Mouse (Mus musculus): ENCODE data around the gene Epha4.

GRCm38 (mm10) chr1:77343792-77344191, 171.1 kb downstream of the Epha4 start:
- TF ChIP-seq EP300 (IDR thresholded peaks at IDR 0.05; ENCODE audit: insufficient read depth, low read depth, low read length) (no peak), POLR2A (IDR thresholded peaks at IDR 0.05; ENCODE audit: insufficient read depth, low read length) (no peak), CTCF (IDR thresholded peaks at IDR 0.05; ENCODE audit: low read depth, low read length) (no peak)
